9 mouse cellular contexts compared by ENCODE assay signal in genomic region chr5:72914633-72915561, GRCm38 (mm10). TPM values are rescaled to one million over a fixed set of nuclear protein-coding genes. Genes with fewer than 3 reads are reported as not detected.
DNase-seq lines count a peak whose midpoint lies in the region; ATAC-seq and TF ChIP-seq lines count a peak whose summit lies in the region.
"Had no signal": no experiment of that assay in that cellular context is flagged by ENCODE, and none has a peak within 500 bp of the region (broad histone marks: within the 10 kb centered on the region; RNA-seq: fewer than 3 reads in every experiment).

No protein-coding gene starts in this region.

- no peaks in the 10 kb centered on the region; the same call in 1 of the 2 replicates for H3K27me3 ChIP-seq in spleen, adult 2 months (ENCODE audit: control insufficient read depth, insufficient read depth, low read length)
- H3K27me3 ChIP-seq in intestine, embryonic 16.5 days (replicated peaks; ENCODE audit: control insufficient read depth, insufficient read depth, low read length): no peaks in the 10 kb centered on the region
- H3K27me3 ChIP-seq in liver, embryonic 15.5 days: peaks cover 24% of the 10 kb centered on the region

- TF ChIP-seq CTCF in spleen, adult 2 months (IDR thresholded peaks at IDR 0.05; ENCODE audit: extremely low read depth, insufficient read depth, insufficient read length, insufficient replicate concordance): no peak
- no peak for TF ChIP-seq CTCF in bone marrow macrophage, adult 2 months (IDR thresholded peaks at IDR 0.05; ENCODE audit: low read depth, low read length)
- TF ChIP-seq CTCF in olfactory bulb, adult 2 months (IDR thresholded peaks at IDR 0.05; ENCODE audit: insufficient read depth, low read depth, low read length): no peak

- peak; percentile 41 for ATAC-seq in intestine, embryonic 16.5 days
- ATAC-seq in liver, embryonic 15.5 days (ENCODE audit: insufficient read depth): peak; percentile 32
- no peak for ATAC-seq in erythroid progenitor cell, adult 5-6 weeks (replicated peaks; ENCODE audit: low FRiP score, poor library complexity, severe bottlenecking)

- H3K27ac ChIP-seq in spleen, adult 2 months (ENCODE audit: insufficient read depth, low read length): peak overlapping the region; percentile 95
- peak overlapping the region; percentile 89 for H3K27ac ChIP-seq in bone marrow macrophage, adult 2 months (ENCODE audit: insufficient read depth, low read depth, low read length)
- H3K27ac ChIP-seq in intestine, embryonic 16.5 days (ENCODE audit: low read length): peak overlapping the region; percentile 98
- peak overlapping the region; percentile 84 for H3K27ac ChIP-seq in liver, embryonic 15.5 days (replicated peaks)
- peak overlapping the region; percentile 74 for H3K27ac ChIP-seq in olfactory bulb, adult 2 months (ENCODE audit: insufficient read depth, low read depth, low read length)

- peak overlapping the region; percentile 99 for H3K4me3 ChIP-seq in spleen, adult 2 months (ENCODE audit: extremely low read depth, insufficient read depth, insufficient read length)
- H3K4me3 ChIP-seq in bone marrow macrophage, adult 2 months (ENCODE audit: insufficient read depth, low read length): peak overlapping the region; percentile 99
- H3K4me3 ChIP-seq in intestine, embryonic 16.5 days (ENCODE audit: low read length): peak overlapping the region; percentile 92
- H3K4me3 ChIP-seq in liver, embryonic 15.5 days (replicated peaks): peak overlapping the region; percentile 88
- H3K4me3 ChIP-seq in olfactory bulb, adult 2 months (ENCODE audit: insufficient read depth, low read depth, low read length): peak overlapping the region; percentile 71

- H3K36me3 ChIP-seq in spleen, adult 2 months (ENCODE audit: control insufficient read depth, insufficient read depth, low read length): no peaks in the 10 kb centered on the region
- no peaks in the 10 kb centered on the region for H3K36me3 ChIP-seq in intestine, embryonic 16.5 days (ENCODE audit: control insufficient read depth, insufficient read depth, low read length)
- no peaks in the 10 kb centered on the region for H3K36me3 ChIP-seq in liver, embryonic 15.5 days (replicated peaks)

- WGBS in spleen, adult 2 months: under 1% methylated on average over 62 of the region's 66 CpGs
- WGBS in intestine, embryonic 16.5 days: under 1% methylated on average over 66 of the region's 66 CpGs
- under 1% methylated on average over 66 of the region's 66 CpGs for WGBS in liver, embryonic 15.5 days (ENCODE audit: insufficient replicate concordance)
- under 1% methylated on average over 66 of the region's 66 CpGs for WGBS in olfactory bulb, adult 2 months

- peaks cover 10% of the 10 kb centered on the region; the same call in 1 of the 2 replicates for H3K4me1 ChIP-seq in spleen, adult 2 months (ENCODE audit: control insufficient read depth, insufficient read depth, insufficient read length)
- peaks cover 23% of the 10 kb centered on the region for H3K4me1 ChIP-seq in bone marrow macrophage, adult 2 months (ENCODE audit: control insufficient read depth, insufficient read depth, low read length)
- H3K4me1 ChIP-seq in intestine, embryonic 16.5 days (ENCODE audit: control insufficient read depth, insufficient read depth, low read length): peaks cover 21% of the 10 kb centered on the region
- H3K4me1 ChIP-seq in liver, embryonic 15.5 days (replicated peaks): peaks cover 56% of the 10 kb centered on the region
- H3K4me1 ChIP-seq in olfactory bulb, adult 2 months (ENCODE audit: control insufficient read depth, insufficient read depth, low read length): peaks cover 2% of the 10 kb centered on the region; the same call in 1 of the 2 replicates

- peak overlapping the region; percentile 69 for H3K4me2 ChIP-seq in intestine, embryonic 16.5 days (ENCODE audit: low read depth, low read length)
- peak overlapping the region; percentile 94 for H3K4me2 ChIP-seq in liver, embryonic 15.5 days

- no peaks in the 10 kb centered on the region for H3K9me3 ChIP-seq in intestine, embryonic 16.5 days (ENCODE audit: control insufficient read depth, low read length)
- H3K9me3 ChIP-seq in liver, embryonic 15.5 days (replicated peaks): no peaks in the 10 kb centered on the region

- no peak for TF ChIP-seq POLR2A in spleen, adult 2 months (IDR thresholded peaks at IDR 0.05; ENCODE audit: low read depth, low read length)
- TF ChIP-seq POLR2A in bone marrow macrophage, adult 2 months (IDR thresholded peaks at IDR 0.05; ENCODE audit: borderline replicate concordance, low read depth, low read length): no peak
- no peak; the same call in 1 of the 2 replicates for TF ChIP-seq POLR2A in olfactory bulb, adult 2 months (IDR thresholded peaks at IDR 0.05; ENCODE audit: insufficient read depth, low read depth, low read length)

- DNase-seq in spleen, adult 2 months (ENCODE audit: low read depth in 1 of 2, low spot score in 2 of 2): peak in 1 of 2 experiments; percentile 42
- DNase-seq in spleen, postnatal 14 days (ENCODE audit: low spot score in 2 of 2): no peak
- peak; percentile 27 to 51 for DNase-seq in frontal cortex, postnatal 10 days (ENCODE audit: low spot score in 2 of 2)

- H3K9ac ChIP-seq in intestine, embryonic 16.5 days (ENCODE audit: low read depth, low read length): peak overlapping the region; percentile 99
- H3K9ac ChIP-seq in liver, embryonic 15.5 days: peak overlapping the region; percentile 94

RNA-seq across cellular contexts. Expression of gene Slain2, which starts 0.8 kb away (rescaled TPM):
- 10.8 and 11.1 TPM in 2 replicates for polyA plus RNA-seq in spleen, adult 2 months (2012; rRNA removed)
- polyA plus RNA-seq in bone marrow macrophage, adult 2 months (2012; ENCODE audit: insufficient read depth, insufficient read length, missing spikeins): 34.1 and 39.0 TPM in 2 replicates
- polyA plus RNA-seq in intestine, embryonic 16.5 days (2015; fragmentation: Nextera tagmentation; extraction: Ambion mirVana): 7.8 and 9.1 TPM in 2 replicates
- polyA plus RNA-seq in liver, embryonic 15.5 days (2015; fragmentation: Nextera tagmentation; extraction: Ambion mirVana): 4.1 TPM in 2 replicates
- polyA plus RNA-seq in olfactory bulb, adult 2 months (2012; ENCODE audit: insufficient read depth, insufficient read length, low replicate concordance, missing spikeins): 262 TPM in 1 of 2 replicates, not detected in the other
- total RNA-seq in erythroid progenitor cell, adult 5-6 weeks (2015; ENCODE audit: low replicate concordance): 22.2 and 25.2 TPM in 2 replicates
- total RNA-seq in erythroid progenitor cell, adult 5-6 weeks (2017; ENCODE audit: low replicate concordance): 3.3 and 11.0 TPM in 2 replicates

RNA-seq across cellular contexts. Expression of gene Tec, which starts 46.6 kb away (rescaled TPM):
- 12.2 and 12.5 TPM in 2 replicates for polyA plus RNA-seq in spleen, adult 2 months (2012; rRNA removed)
- polyA plus RNA-seq in bone marrow macrophage, adult 2 months (2012; ENCODE audit: insufficient read depth, insufficient read length, missing spikeins): 68.4 and 71.7 TPM in 2 replicates
- polyA plus RNA-seq in intestine, embryonic 16.5 days (2015; fragmentation: Nextera tagmentation; extraction: Ambion mirVana): 14.9 and 15.0 TPM in 2 replicates
- polyA plus RNA-seq in liver, embryonic 15.5 days (2015; fragmentation: Nextera tagmentation; extraction: Ambion mirVana): 3.5 and 5.3 TPM in 2 replicates
- polyA plus RNA-seq in olfactory bulb, adult 2 months (2012; ENCODE audit: insufficient read depth, insufficient read length, low replicate concordance, missing spikeins): not detected in 2 replicates
- total RNA-seq in erythroid progenitor cell, adult 5-6 weeks (2015; ENCODE audit: low replicate concordance): 2.5 and 10.8 TPM in 2 replicates
- total RNA-seq in erythroid progenitor cell, adult 5-6 weeks (2017; ENCODE audit: low replicate concordance): 2.4 and 5.7 TPM in 2 replicates

RNA-seq across cellular contexts. Expression of gene Gm10135, which starts 59.6 kb away (rescaled TPM):
- not detected in 2 replicates for polyA plus RNA-seq in spleen, adult 2 months (2012; rRNA removed)
- polyA plus RNA-seq in bone marrow macrophage, adult 2 months (2012; ENCODE audit: insufficient read depth, insufficient read length, missing spikeins): not detected in 2 replicates
- polyA plus RNA-seq in intestine, embryonic 16.5 days (2015; fragmentation: Nextera tagmentation; extraction: Ambion mirVana): not detected in 2 replicates
- not detected in 2 replicates for polyA plus RNA-seq in liver, embryonic 15.5 days (2015; fragmentation: Nextera tagmentation; extraction: Ambion mirVana)
- polyA plus RNA-seq in olfactory bulb, adult 2 months (2012; ENCODE audit: insufficient read depth, insufficient read length, low replicate concordance, missing spikeins): not detected in 2 replicates
- not detected in 2 replicates for total RNA-seq in erythroid progenitor cell, adult 5-6 weeks (2015; ENCODE audit: low replicate concordance)
- total RNA-seq in erythroid progenitor cell, adult 5-6 weeks (2017; ENCODE audit: low replicate concordance): not detected in 2 replicates
- total RNA-seq: common myeloid progenitor, adult 5-6 weeks had no signal

Comparison
In these comparisons a context has a peak if more than half of its experiments do, and no peak if none do; other contexts are left out.
1. DNase-seq: peak in frontal cortex, postnatal 10 days (2 of 2); none in spleen, postnatal 14 days (0 of 2).
2. Peak in every context shown above with its lines, with median percentiles within 50 percentile points of each other: H3K27ac ChIP-seq and H3K4me3 ChIP-seq.